Mouse (Mus musculus) myocyte (in vitro differentiated cells): ENCODE measurements around the gene Rfx7. TPM values are rescaled to one million over a fixed set of nuclear protein-coding genes. Genes with fewer than 3 reads are reported as not detected.

Experiments
- H3K27me3 ChIP-seq: one replicate; pipeline ENCODE4 v1.6.1; 2011; ENCODE audit not compliant: control insufficient read depth, insufficient read depth, insufficient read length
- H3K36me3 ChIP-seq: one replicate; pipeline ENCODE4 v1.6.1; 2011; ENCODE audit not compliant: control insufficient read depth, insufficient read depth
- H3K4me2 ChIP-seq: one replicate; pipeline ENCODE4 v1.6.1; 2011; ENCODE audit warnings: low read depth, control low read depth
- H3K4me3 ChIP-seq: one replicate; pipeline ENCODE4 v1.5.1; 2011; ENCODE audit warnings: mild to moderate bottlenecking, control low read depth, moderate library complexity
- H3K79me2 ChIP-seq: one replicate; pipeline ENCODE4 v1.6.1; 2011; ENCODE audit not compliant: control insufficient read depth, insufficient read depth
- H3ac ChIP-seq: one replicate; pipeline ENCODE4 v1.6.1; 2011; ENCODE audit not compliant: control insufficient read depth, insufficient read length
- CEBPB ChIP-seq: IDR thresholded peaks from 2 replicates; pipeline ENCODE4 v1.6.1; 2011; ENCODE audit warnings: mild to moderate bottlenecking, moderate library complexity; ENCODE audit not compliant: poor library complexity, insufficient read depth, severe bottlenecking
- E2F4 ChIP-seq: IDR thresholded peaks from one replicate; pipeline ENCODE4 v1.6.1; 2011; ENCODE audit warnings: mild to moderate bottlenecking, control low read depth, moderate library complexity; ENCODE audit not compliant: insufficient read depth
- MAX ChIP-seq: IDR thresholded peaks from one replicate; pipeline ENCODE4 v1.6.1; 2011; ENCODE audit warnings: low read depth, mild to moderate bottlenecking, control low read depth
- MYOD1 ChIP-seq, 3 experiments: IDR thresholded peaks; one replicate each; pipeline ENCODE4 v1.6.1; 2011; ENCODE audit warnings: control low read depth in 2 of 3, low read depth in 2 of 3, mild to moderate bottlenecking in 2 of 3, moderate library complexity in 1 of 3; ENCODE audit not compliant: insufficient read length in 2 of 3, control insufficient read depth in 1 of 3
- MYOG ChIP-seq, 3 experiments: IDR thresholded peaks; one replicate each; pipeline ENCODE4 v1.6.1; 2011; ENCODE audit warnings: control low read depth in 2 of 3, low read depth in 2 of 3, mild to moderate bottlenecking in 2 of 3; ENCODE audit not compliant: insufficient read length in 2 of 3, control insufficient read depth in 1 of 3, insufficient read depth in 1 of 3
- POLR2A ChIP-seq: IDR thresholded peaks from one replicate; pipeline ENCODE4 v1.6.1; 2011; ENCODE audit warnings: low read depth, mild to moderate bottlenecking, control low read depth, moderate library complexity; ENCODE audit not compliant: insufficient read length
- POLR2AphosphoS2 ChIP-seq: IDR thresholded peaks from one replicate; pipeline ENCODE4 v1.6.1; 2011; ENCODE audit warnings: low read depth, control low read depth; ENCODE audit not compliant: insufficient read length
- REST ChIP-seq: IDR thresholded peaks from one replicate; pipeline ENCODE4 v1.6.1; 2011; ENCODE audit warnings: mild to moderate bottlenecking, control low read depth, moderate library complexity; ENCODE audit not compliant: insufficient read depth, insufficient read length
- SRF ChIP-seq: IDR thresholded peaks from one replicate; pipeline ENCODE4 v1.6.1; 2011; ENCODE audit warnings: low read depth; ENCODE audit not compliant: control insufficient read depth, insufficient read length
- TCF12 ChIP-seq: IDR thresholded peaks from one replicate; pipeline ENCODE4 v1.6.1; 2011; ENCODE audit warnings: mild to moderate bottlenecking, control low read depth; ENCODE audit not compliant: poor library complexity, insufficient read depth, severe bottlenecking
- TCF3 ChIP-seq: IDR thresholded peaks from one replicate; pipeline ENCODE4 v1.6.1; 2011; ENCODE audit warnings: low read depth, control low read depth; ENCODE audit not compliant: insufficient read length
- USF1 ChIP-seq: IDR thresholded peaks from one replicate; pipeline ENCODE4 v1.6.1; 2011; ENCODE audit warnings: low read depth, mild to moderate bottlenecking, control low read depth, moderate library complexity
- polyA plus RNA-seq: library from polyadenylated mRNA; unstranded; fragments of >200 nt; fragmentation: generic; extraction: Trizol; gene quantifications from one replicate; pipeline ENCODE4 v1.2.1, GENCODE M21; 2012; ENCODE audit warnings: missing spikeins

Gene Rfx7
- polyA plus RNA-seq, 1 experiment, result 3.7 TPM

DNA sequence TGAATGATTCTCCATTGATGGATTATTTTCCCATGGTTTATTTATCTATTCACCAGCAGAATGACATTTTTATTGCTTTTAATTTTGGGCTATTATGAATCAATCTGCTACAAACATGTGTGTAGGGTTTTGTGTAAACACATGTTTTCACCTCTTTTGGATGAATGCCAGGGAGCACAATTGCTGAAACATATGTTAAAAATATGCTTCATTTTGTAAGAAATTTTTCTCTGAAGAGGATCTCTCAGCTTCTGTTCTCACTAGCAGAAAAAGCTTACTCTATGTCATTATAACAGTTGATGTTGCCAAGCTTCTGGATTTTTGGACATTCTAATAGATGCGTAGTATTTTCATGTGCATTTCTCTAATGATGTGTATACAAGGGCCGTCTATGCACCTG lies 28.3 kb downstream of the Rfx7 start:
- TF ChIP-seq MYOG (IDR thresholded peaks at IDR 0.05; ENCODE audit: control insufficient read depth in 1 of 3, insufficient read depth in 1 of 3, insufficient read length in 2 of 3, low read depth in 2 of 3) (no peak), SRF (no peak), USF1 (no peak), POLR2AphosphoS2 (no peak), TCF12 (no peak), TCF3 (no peak), MAX (no peak), POLR2A (no peak)
- no peak overlapping the region for H3ac ChIP-seq
- peaks cover 53% of the 10 kb centered on the region for H3K79me2 ChIP-seq
- no peak overlapping the region for H3K4me3 ChIP-seq
- H3K4me2 ChIP-seq, result no peak overlapping the region
- no peaks in the 10 kb centered on the region for H3K36me3 ChIP-seq
- no peaks in the 10 kb centered on the region for H3K27me3 ChIP-seq

- peaks cover 70% of the 10 kb centered on the region for H3K79me2 ChIP-seq
- H3K27me3 ChIP-seq, result no peaks in the 10 kb centered on the region
- H3K4me2 ChIP-seq, result no peak overlapping the region
- H3ac ChIP-seq, result no peak overlapping the region
- H3K4me3 ChIP-seq, result no peak overlapping the region
- no peaks in the 10 kb centered on the region for H3K36me3 ChIP-seq
- no peak for TF ChIP-seq REST
- TF ChIP-seq TCF3, result no peak
- no peak for TF ChIP-seq MYOG (IDR thresholded peaks at IDR 0.05; ENCODE audit: control insufficient read depth in 1 of 3, insufficient read depth in 1 of 3, insufficient read length in 2 of 3, low read depth in 2 of 3)
- no peak for TF ChIP-seq TCF12
- no peak for TF ChIP-seq SRF
Measured at GRCm38 (mm10) chr9:72563277-72563676, 31.2 kb downstream of the Rfx7 start.

- Histone ChIP-seq H3K4me2 (no peak overlapping the region), H3ac (no peak overlapping the region), H3K4me3 (no peak overlapping the region), H3K27me3 (no peaks in the 10 kb centered on the region), H3K36me3 (no peaks in the 10 kb centered on the region), H3K79me2 (peaks cover 50% of the 10 kb centered on the region)
- TF ChIP-seq POLR2AphosphoS2 (no peak), POLR2A (no peak), SRF (no peak), E2F4 (no peak), TCF12 (no peak), TCF3 (no peak), MYOD1 (IDR thresholded peaks at IDR 0.05; ENCODE audit: control insufficient read depth in 1 of 3, insufficient read length in 2 of 3, low read depth in 2 of 3) (no peak), USF1 (no peak), REST (no peak)
Measured at GRCm38 (mm10) chr9:72567116-72567515, 35.1 kb downstream of the Rfx7 start.

- no peak for TF ChIP-seq MYOG (IDR thresholded peaks at IDR 0.05; ENCODE audit: control insufficient read depth in 1 of 3, insufficient read depth in 1 of 3, insufficient read length in 2 of 3, low read depth in 2 of 3)
- no peak for TF ChIP-seq TCF3
- no peak for TF ChIP-seq POLR2A
- TF ChIP-seq E2F4, result no peak
- no peak for TF ChIP-seq USF1
- TF ChIP-seq MAX, result no peak
- TF ChIP-seq MYOD1 (IDR thresholded peaks at IDR 0.05; ENCODE audit: control insufficient read depth in 1 of 3, insufficient read length in 2 of 3, low read depth in 2 of 3), result no peak
- TF ChIP-seq CEBPB, result no peak
- no peak for TF ChIP-seq POLR2AphosphoS2
- no peak for TF ChIP-seq REST
- no peak for TF ChIP-seq SRF
- TF ChIP-seq TCF12, result no peak
- Histone ChIP-seq H3K27me3 (no peaks in the 10 kb centered on the region), H3K4me3 (no peak overlapping the region), H3K4me2 (no peak overlapping the region), H3ac (no peak overlapping the region), H3K79me2 (peaks cover 13% of the 10 kb centered on the region), H3K36me3 (no peaks in the 10 kb centered on the region)
Measured at GRCm38 (mm10) chr9:72580216-72580615, 48.2 kb downstream of the Rfx7 start.

GRCm38 (mm10) chr9:72590861-72591260 lies 58.8 kb downstream of the Rfx7 start:
- Histone ChIP-seq H3ac (no peak overlapping the region), H3K36me3 (no peaks in the 10 kb centered on the region)
- TF ChIP-seq E2F4 (no peak), MYOG (IDR thresholded peaks at IDR 0.05; ENCODE audit: control insufficient read depth in 1 of 3, insufficient read depth in 1 of 3, insufficient read length in 2 of 3, low read depth in 2 of 3) (no peak), CEBPB (no peak), MAX (no peak), USF1 (no peak), REST (no peak), TCF12 (no peak), TCF3 (no peak), MYOD1 (IDR thresholded peaks at IDR 0.05; ENCODE audit: control insufficient read depth in 1 of 3, insufficient read length in 2 of 3, low read depth in 2 of 3) (no peak), POLR2AphosphoS2 (no peak), SRF (no peak), POLR2A (no peak)

More at GRCm38 (mm10) chr9:72590861-72591260, 58.8 kb downstream of the Rfx7 start:
- H3K4me3 ChIP-seq, result no peak overlapping the region
- no peaks in the 10 kb centered on the region for H3K27me3 ChIP-seq
- H3K79me2 ChIP-seq, result no peaks in the 10 kb centered on the region
- no peak overlapping the region for H3K4me2 ChIP-seq
